Mouse (Mus musculus) thymus, adult 2 months (tissue): ENCODE measurements around the gene Hhat. TPM values are rescaled to one million over a fixed set of nuclear protein-coding genes. Genes with fewer than 3 reads are reported as not detected.

Experiments
- DNase-seq: peaks from one replicate; pipeline ENCODE4 v3.0.0; 2021
- H3K27ac ChIP-seq: fragments of 200-500 bp; 2 replicates; pipeline ENCODE4 v1.5.1; 2012; ENCODE audit warnings: low read length, control low read depth; ENCODE audit not compliant: control insufficient read depth, insufficient read depth
- H3K27me3 ChIP-seq: fragments of 200-500 bp; 2 replicates; pipeline ENCODE4 v1.6.1; 2012; ENCODE audit warnings: mild to moderate bottlenecking, low read length, moderate library complexity, mixed read lengths; ENCODE audit not compliant: control insufficient read depth, insufficient read depth
- H3K36me3 ChIP-seq: fragments of 200-500 bp; 2 replicates; pipeline ENCODE4 v1.6.1; 2012; ENCODE audit warnings: mild to moderate bottlenecking, low read length, moderate library complexity; ENCODE audit not compliant: control insufficient read depth, insufficient read depth
- H3K4me1 ChIP-seq: fragments of 200-500 bp; replicated peaks from 2 replicates; pipeline ENCODE4 v1.6.1; 2012; ENCODE audit warnings: low read length; ENCODE audit not compliant: control insufficient read depth, insufficient read depth
- H3K4me3 ChIP-seq: fragments of 200-500 bp; 2 replicates; pipeline ENCODE4 v1.5.1; 2012; ENCODE audit warnings: mild to moderate bottlenecking, low read length, control low read depth, moderate library complexity; ENCODE audit not compliant: control insufficient read depth, insufficient read depth
- CTCF ChIP-seq: fragments of 200-500 bp; IDR thresholded peaks from 2 replicates; pipeline ENCODE4 v1.5.1; 2012; ENCODE audit warnings: mild to moderate bottlenecking, control low read depth, low read length, moderate library complexity, borderline replicate concordance; ENCODE audit not compliant: control insufficient read depth, poor library complexity, insufficient read depth; ENCODE audit errors: extremely low read depth
- POLR2A ChIP-seq: fragments of 200-500 bp; IDR thresholded peaks from 2 replicates; pipeline ENCODE4 v1.6.1; 2012; ENCODE audit warnings: mild to moderate bottlenecking, low read length, control low read depth, moderate library complexity; ENCODE audit not compliant: control insufficient read depth, poor library complexity, insufficient read depth; ENCODE audit errors: extremely low read depth
- WGBS: fragments of 180-500 bp; shearing (Covaris S2); methylation state at CpG from one replicate; pipeline ENCODE4 v1.1.7; 2018; 5-methylcytosine and 5-hydroxymethylcytosine counted together
- polyA plus RNA-seq: library from polyadenylated mRNA; depleted of rRNA; stranded (reverse); fragments of >200 nt; gene quantifications from 2 replicates; pipeline ENCODE4 v1.2.3, GENCODE M21; 2012

The Hhat gene
- polyA plus RNA-seq, 1 experiment = 5.8 TPM

DNA sequence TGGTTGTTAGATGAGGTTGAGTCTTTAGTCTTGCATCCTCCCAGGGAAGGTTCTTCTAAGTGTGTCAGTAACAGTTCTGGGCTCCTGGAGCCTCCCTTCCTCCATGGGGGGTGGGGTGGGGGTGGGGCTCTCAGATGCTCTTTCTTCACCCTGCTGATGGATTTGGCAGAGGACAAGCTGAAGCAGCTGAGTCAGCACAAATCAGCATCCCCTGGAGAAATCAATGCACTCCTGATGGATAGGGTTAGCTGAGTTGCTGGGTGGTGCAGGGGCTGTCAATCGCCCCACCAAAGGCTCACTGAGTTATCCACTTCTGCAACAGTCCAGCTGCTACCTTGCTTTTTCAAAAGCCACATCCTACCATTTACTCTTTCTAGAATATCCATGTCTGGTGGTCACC is 251.3 kb downstream of the Hhat start:
- H3K36me3 ChIP-seq = no peaks in the 10 kb centered on the region
- TF ChIP-seq CTCF = no peak
- TF ChIP-seq POLR2A = no peak
- no peak for DNase-seq
- no peaks in the 10 kb centered on the region for H3K4me1 ChIP-seq
- H3K27me3 ChIP-seq = no peaks in the 10 kb centered on the region
- WGBS = 86% methylated on average over 1 of the region's 1 CpGs
- H3K4me3 ChIP-seq = no peak overlapping the region
- no peak overlapping the region for H3K27ac ChIP-seq

DNA sequence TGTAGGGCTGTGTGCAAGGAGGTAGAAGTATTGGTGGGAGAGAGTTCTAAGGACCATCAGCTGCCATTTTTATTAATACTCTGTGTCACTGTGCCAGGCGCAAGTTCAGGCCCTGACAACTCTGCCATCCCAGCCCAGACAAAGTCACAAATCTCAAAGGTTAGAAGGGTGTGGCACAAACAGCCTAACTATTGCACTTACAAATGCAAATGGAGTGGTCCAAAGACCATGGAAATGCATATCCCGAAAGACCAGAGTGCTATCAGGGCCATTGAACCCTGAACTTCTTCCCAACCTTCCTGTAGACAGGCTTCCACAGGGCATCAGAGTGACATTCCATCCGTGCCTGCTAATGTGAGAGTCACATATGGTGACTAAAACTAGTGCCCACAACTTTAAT is 255.7 kb downstream of the Hhat start:
- H3K27ac ChIP-seq = no peak overlapping the region
- H3K27me3 ChIP-seq = no peaks in the 10 kb centered on the region
- no peak for TF ChIP-seq POLR2A
- no peak for TF ChIP-seq CTCF
- DNase-seq = no peak
- H3K4me3 ChIP-seq = no peak overlapping the region
- 87% methylated on average over 3 of the region's 3 CpGs for WGBS
- no peaks in the 10 kb centered on the region for H3K36me3 ChIP-seq
- H3K4me1 ChIP-seq = no peaks in the 10 kb centered on the region

DNA sequence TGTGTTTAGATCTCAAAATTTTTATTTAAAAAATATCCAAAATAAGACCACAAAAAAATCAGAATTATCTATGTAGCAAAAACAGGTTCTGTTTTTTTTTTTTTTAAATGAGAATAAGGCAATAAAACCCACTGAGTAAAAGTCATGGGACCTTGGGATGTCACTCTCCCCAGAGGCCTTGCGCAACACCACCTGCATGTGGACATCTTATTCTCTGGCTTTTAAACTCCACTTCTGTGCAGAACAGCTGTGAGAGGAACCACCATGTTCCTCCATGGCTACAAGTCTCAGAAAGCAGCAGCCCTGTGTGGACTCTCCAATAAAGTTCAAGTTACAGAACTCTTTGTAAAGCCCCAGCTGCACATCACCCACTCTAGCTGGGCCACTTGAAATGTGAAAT is 258.2 kb downstream of the Hhat start:
- Histone ChIP-seq H3K27ac (no peak overlapping the region), H3K27me3 (no peaks in the 10 kb centered on the region), H3K4me3 (no peak overlapping the region), H3K4me1 (no peaks in the 10 kb centered on the region), H3K36me3 (no peaks in the 10 kb centered on the region)
- 100% methylated on average over 1 of the region's 1 CpGs for WGBS
- TF ChIP-seq CTCF (no peak), POLR2A (no peak)
- DNase-seq = no peak

DNA sequence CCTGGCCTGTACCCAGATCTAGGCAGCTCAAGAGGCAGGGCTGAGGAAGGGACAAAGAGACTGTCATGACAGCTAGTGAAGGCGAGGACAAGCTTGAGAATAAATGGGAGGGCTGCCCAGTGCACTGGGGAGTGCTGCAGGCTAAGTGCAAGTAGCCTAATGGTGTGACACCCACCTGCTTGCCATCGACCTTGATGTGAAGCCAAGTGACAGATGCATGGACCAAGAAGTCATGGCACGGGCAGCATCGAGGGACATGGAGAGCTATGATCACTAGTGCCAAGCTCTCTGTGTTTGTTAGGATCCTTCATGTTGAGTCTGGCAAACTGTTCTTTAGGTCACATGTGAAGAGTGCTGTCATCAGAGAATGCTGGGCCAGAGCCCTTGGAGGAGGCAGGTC is 267.4 kb downstream of the Hhat start:
- H3K36me3 ChIP-seq = no peaks in the 10 kb centered on the region
- no peak overlapping the region for H3K4me3 ChIP-seq
- no peaks in the 10 kb centered on the region for H3K4me1 ChIP-seq
- DNase-seq = no peak
- TF ChIP-seq POLR2A (no peak), CTCF (no peak)
- WGBS = 93% methylated on average over 4 of the region's 4 CpGs
- no peak overlapping the region for H3K27ac ChIP-seq
- H3K27me3 ChIP-seq = no peaks in the 10 kb centered on the region

DNA sequence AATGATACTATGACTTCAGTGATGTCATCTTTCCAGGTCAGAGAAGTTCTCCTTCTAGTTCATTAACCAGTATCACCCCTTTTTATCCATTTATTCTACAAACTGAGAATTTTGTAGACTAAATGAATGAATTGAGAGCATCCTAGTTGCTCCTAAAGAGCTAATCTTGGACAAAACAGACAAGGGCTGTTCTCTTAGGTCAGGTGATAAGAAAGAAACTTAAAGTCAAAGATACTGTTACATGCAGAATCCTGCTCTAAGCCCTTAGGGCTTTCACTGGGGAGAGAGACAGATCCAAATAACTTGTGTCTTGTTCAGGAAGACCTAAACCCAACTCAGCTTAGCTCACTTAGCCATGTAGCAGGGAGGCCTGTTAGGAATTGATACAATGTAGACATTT is 268.2 kb downstream of the Hhat start:
- TF ChIP-seq POLR2A (no peak), CTCF (no peak)
- no peak overlapping the region for H3K4me3 ChIP-seq
- no peaks in the 10 kb centered on the region for H3K36me3 ChIP-seq
- H3K27ac ChIP-seq = no peak overlapping the region
- H3K27me3 ChIP-seq = no peaks in the 10 kb centered on the region
- no peak for DNase-seq
- H3K4me1 ChIP-seq = no peaks in the 10 kb centered on the region

DNA sequence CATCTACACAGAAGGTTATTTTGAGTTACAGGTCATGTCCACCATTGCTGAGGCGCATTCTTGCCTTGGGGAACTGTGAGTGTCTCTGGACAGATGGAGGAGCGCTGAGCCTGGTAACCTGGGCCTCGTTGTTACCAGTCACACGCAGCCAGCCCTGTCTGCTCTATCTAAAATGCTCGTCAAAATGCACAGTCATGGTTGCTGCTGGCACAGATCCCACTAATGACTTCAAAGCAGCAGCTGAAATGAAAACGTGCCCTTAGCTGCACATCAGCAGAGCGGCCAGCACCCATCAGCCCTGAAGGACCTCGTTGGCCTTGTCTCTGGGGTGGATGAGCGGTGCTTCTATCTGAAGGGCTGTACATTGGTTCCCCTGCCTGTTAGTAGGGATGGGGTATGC is 269.0 kb downstream of the Hhat start:
- TF ChIP-seq CTCF (no peak), POLR2A (no peak)
- Histone ChIP-seq H3K4me1 (no peaks in the 10 kb centered on the region), H3K4me3 (no peak overlapping the region), H3K27me3 (no peaks in the 10 kb centered on the region), H3K36me3 (no peaks in the 10 kb centered on the region), H3K27ac (no peak overlapping the region)
- no peak for DNase-seq
- WGBS = 45% methylated on average over 9 of the region's 9 CpGs

DNA sequence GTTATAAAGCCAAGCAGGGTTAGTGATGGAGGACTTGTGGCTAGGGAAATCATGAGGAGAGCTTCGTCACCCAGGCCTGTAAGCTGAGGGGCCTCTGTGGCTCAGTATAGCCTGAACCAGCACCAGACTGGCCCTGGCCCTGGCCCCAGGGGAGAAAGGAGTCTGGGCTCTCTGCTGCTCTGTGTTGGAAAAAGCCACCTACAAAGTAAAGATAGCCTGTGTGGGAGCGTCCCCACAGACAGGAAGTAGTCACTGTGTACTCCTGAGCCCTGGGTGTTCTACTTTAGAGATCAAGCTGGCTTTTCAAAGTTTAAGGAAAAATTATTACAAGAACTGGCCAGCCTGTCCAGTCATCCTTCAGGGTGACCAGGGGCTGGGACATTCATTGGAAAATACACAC is 273.5 kb downstream of the Hhat start:
- H3K27me3 ChIP-seq = no peaks in the 10 kb centered on the region
- no peak overlapping the region for H3K27ac ChIP-seq
- WGBS = 72% methylated on average over 2 of the region's 2 CpGs
- no peak for TF ChIP-seq POLR2A
- TF ChIP-seq CTCF = no peak
- H3K4me3 ChIP-seq = no peak overlapping the region
- no peak for DNase-seq
- no peaks in the 10 kb centered on the region for H3K36me3 ChIP-seq
- no peaks in the 10 kb centered on the region for H3K4me1 ChIP-seq
